Mouse (Mus musculus) lung, postnatal 0 days (tissue): Measurements from ENCODE around the gene Arhgap30. TPM values are rescaled to one million over a fixed set of nuclear protein-coding genes. Genes with fewer than 3 reads are reported as not detected.

Experiments used
- ATAC-seq: fragments of 200-750 bp; cut with Nextera tagmentation; 2 replicates; pipeline ENCODE4 v1.8.0; 2017; ENCODE audit warnings: moderate library complexity
- DNase-seq: peaks from one replicate; pipeline ENCODE4 v3.0.0-alpha.2; 2016; ENCODE audit warnings: low spot score
- H3K27ac ChIP-seq: fragments of 300-500 bp; sonication (generic); 2 replicates; pipeline ENCODE4 v1.5.1; 2014; ENCODE audit warnings: antibody characterized with exemption, mild to moderate bottlenecking, low read length, mixed read lengths
- H3K27me3 ChIP-seq: fragments of 300-500 bp; sonication (generic); replicated peaks from 2 replicates; pipeline ENCODE4 v1.6.1; 2014; ENCODE audit warnings: low read length, mixed read lengths; ENCODE audit not compliant: insufficient read depth
- H3K36me3 ChIP-seq: fragments of 300-500 bp; sonication (generic); 2 replicates; pipeline ENCODE4 v1.6.1; 2014; ENCODE audit warnings: low read length, mixed read lengths; ENCODE audit not compliant: insufficient read depth
- H3K4me1 ChIP-seq: fragments of 300-500 bp; sonication (generic); 2 replicates; pipeline ENCODE4 v1.6.1; 2014; ENCODE audit warnings: antibody characterized with exemption, low read depth, low read length, mixed read lengths; ENCODE audit not compliant: insufficient read depth
- H3K4me2 ChIP-seq: fragments of 300-500 bp; sonication (generic); replicated peaks from 2 replicates; pipeline ENCODE4 v1.6.1; 2014; ENCODE audit warnings: low read depth, mild to moderate bottlenecking, low read length, moderate library complexity, mixed read lengths
- H3K4me3 ChIP-seq: fragments of 300-500 bp; sonication (generic); 2 replicates; pipeline ENCODE4 v1.5.1; 2014; ENCODE audit warnings: low read depth, low read length
- H3K9ac ChIP-seq: fragments of 300-500 bp; sonication (generic); replicated peaks from 2 replicates; pipeline ENCODE4 v1.6.1; 2014; ENCODE audit warnings: low read depth, mild to moderate bottlenecking
- H3K9me3 ChIP-seq: fragments of 300-500 bp; sonication (generic); 2 replicates; pipeline ENCODE4 v1.6.1; 2016; ENCODE audit warnings: low read length, mixed read lengths
- CTCF ChIP-seq: IDR thresholded peaks from 2 replicates; pipeline ENCODE4 v1.5.1; 2016; ENCODE audit warnings: antibody characterized with exemption, mild to moderate bottlenecking
- EP300 ChIP-seq: IDR thresholded peaks from 2 replicates; pipeline ENCODE4 v1.6.1; 2016; ENCODE audit warnings: antibody characterized with exemption, mild to moderate bottlenecking, control low read depth
- WGBS: fragments of 180-500 bp; shearing (Covaris S2); extraction: QIAGEN DNeasy Blood & Tissue Kit; methylation state at CpG from one replicate; pipeline ENCODE4 v1.1.7; 2014; 5-methylcytosine and 5-hydroxymethylcytosine counted together
- polyA plus RNA-seq: library from polyadenylated mRNA; unstranded; fragments of >200 nt; fragmentation: Nextera tagmentation; extraction: Ambion mirVana; gene quantifications from 2 replicates; pipeline ENCODE4 v1.2.1, GENCODE M21; 2015

Gene Arhgap30
- polyA plus RNA-seq, 1 experiment from 2014 or later = 3.5 TPM

GRCm38 (mm10) chr1:171372880-171373279 lies 15.9 kb upstream of the Arhgap30 start:
- no peak for DNase-seq
- no peak overlapping the region for H3K4me3 ChIP-seq
- H3K9ac ChIP-seq = no peak overlapping the region
- no peak for ATAC-seq
- H3K4me1 ChIP-seq = peaks cover 4% of the 10 kb centered on the region; the same call in 1 of the 2 replicates
- H3K36me3 ChIP-seq = no peaks in the 10 kb centered on the region
- no peaks in the 10 kb centered on the region for H3K9me3 ChIP-seq
- no peaks in the 10 kb centered on the region for H3K27me3 ChIP-seq
- WGBS = 61% methylated on average over 3 of the region's 3 CpGs
- H3K4me2 ChIP-seq = 0 out of 2 replicates have a peak overlapping the region, but pooled peaks have one; percentile 8
- TF ChIP-seq EP300 (no peak), CTCF (no peak)
- H3K27ac ChIP-seq = no peak overlapping the region

- H3K27me3 ChIP-seq = no peaks in the 10 kb centered on the region
- no peak for TF ChIP-seq CTCF
- TF ChIP-seq EP300 = no peak
- 6% methylated on average over 4 of the region's 4 CpGs for WGBS
- no peak overlapping the region for H3K4me3 ChIP-seq
- H3K36me3 ChIP-seq = no peaks in the 10 kb centered on the region
- H3K27ac ChIP-seq = no peak overlapping the region
- DNase-seq (no peak), ATAC-seq (no peak)
- H3K4me2 ChIP-seq = no peak overlapping the region
- no peaks in the 10 kb centered on the region for H3K9me3 ChIP-seq
- peaks cover 4% of the 10 kb centered on the region; the same call in 1 of the 2 replicates for H3K4me1 ChIP-seq
- no peak overlapping the region for H3K9ac ChIP-seq
These were observed 14.8 kb upstream of the Arhgap30 start for GRCm38 (mm10) chr1:171373946-171374345.

- Histone ChIP-seq H3K4me3 (no peak overlapping the region), H3K4me1 (no peaks in the 10 kb centered on the region; the same call in 1 of the 2 replicates), H3K4me2 (no peak overlapping the region), H3K9ac (no peak overlapping the region), H3K27ac (peak overlapping the region; percentile 43; the same call in 1 of the 2 replicates), H3K9me3 (no peaks in the 10 kb centered on the region), H3K27me3 (no peaks in the 10 kb centered on the region), H3K36me3 (no peaks in the 10 kb centered on the region)
- WGBS = 36% methylated on average over 9 of the region's 9 CpGs
- peak; percentile 89 for DNase-seq
- TF ChIP-seq EP300 = peak; percentile 71
- TF ChIP-seq CTCF = no peak
- peak; percentile 95 for ATAC-seq
These were observed 13.1 kb upstream of the Arhgap30 start for GRCm38 (mm10) chr1:171375646-171376097.

GRCm38 (mm10) chr1:171378298-171378697 lies 10.5 kb upstream of the Arhgap30 start:
- no peaks in the 10 kb centered on the region for H3K36me3 ChIP-seq
- H3K9ac ChIP-seq = no peak overlapping the region
- no peaks in the 10 kb centered on the region; the same call in 1 of the 2 replicates for H3K4me1 ChIP-seq
- H3K9me3 ChIP-seq = no peaks in the 10 kb centered on the region
- H3K4me3 ChIP-seq = no peak overlapping the region
- TF ChIP-seq CTCF (no peak), EP300 (no peak)
- H3K27me3 ChIP-seq = no peaks in the 10 kb centered on the region
- no peak overlapping the region for H3K4me2 ChIP-seq
- no peak overlapping the region for H3K27ac ChIP-seq
- no peak for ATAC-seq
- no peak for DNase-seq
- WGBS = 81% methylated on average over 6 of the region's 6 CpGs

- DNase-seq = peak; percentile 91
- Histone ChIP-seq H3K27ac (no peak overlapping the region), H3K27me3 (no peaks in the 10 kb centered on the region), H3K9ac (no peak overlapping the region), H3K9me3 (no peaks in the 10 kb centered on the region), H3K4me3 (no peak overlapping the region), H3K36me3 (no peaks in the 10 kb centered on the region), H3K4me1 (no peaks in the 10 kb centered on the region), H3K4me2 (peak overlapping the region; percentile 29)
- TF ChIP-seq CTCF (peak; percentile 90), EP300 (no peak)
- ATAC-seq = peak; percentile 50
- WGBS = 5% methylated on average over 31 of the region's 31 CpGs
These were observed 8.7 kb upstream of the Arhgap30 start for GRCm38 (mm10) chr1:171379935-171380599.

GRCm38 (mm10) chr1:171382096-171382620 lies 6.6 kb upstream of the Arhgap30 start:
- no peak for DNase-seq
- H3K4me2 ChIP-seq = no peak overlapping the region
- TF ChIP-seq EP300 = no peak
- TF ChIP-seq CTCF = peak; percentile 21; the same call in 1 of the 2 replicates

More at GRCm38 (mm10) chr1:171382096-171382620, 6.6 kb upstream of the Arhgap30 start:
- H3K36me3 ChIP-seq = no peaks in the 10 kb centered on the region
- no peak overlapping the region for H3K27ac ChIP-seq
- no peaks in the 10 kb centered on the region for H3K9me3 ChIP-seq
- H3K4me1 ChIP-seq = no peaks in the 10 kb centered on the region
- H3K27me3 ChIP-seq = no peaks in the 10 kb centered on the region
- no peak for ATAC-seq
- 71% methylated on average over 11 of the region's 11 CpGs for WGBS
- no peak overlapping the region for H3K4me3 ChIP-seq
- no peak overlapping the region for H3K9ac ChIP-seq
